Mouse (Mus musculus): ENCODE data around the gene Lrp5.

Gene Lrp5

DNA sequence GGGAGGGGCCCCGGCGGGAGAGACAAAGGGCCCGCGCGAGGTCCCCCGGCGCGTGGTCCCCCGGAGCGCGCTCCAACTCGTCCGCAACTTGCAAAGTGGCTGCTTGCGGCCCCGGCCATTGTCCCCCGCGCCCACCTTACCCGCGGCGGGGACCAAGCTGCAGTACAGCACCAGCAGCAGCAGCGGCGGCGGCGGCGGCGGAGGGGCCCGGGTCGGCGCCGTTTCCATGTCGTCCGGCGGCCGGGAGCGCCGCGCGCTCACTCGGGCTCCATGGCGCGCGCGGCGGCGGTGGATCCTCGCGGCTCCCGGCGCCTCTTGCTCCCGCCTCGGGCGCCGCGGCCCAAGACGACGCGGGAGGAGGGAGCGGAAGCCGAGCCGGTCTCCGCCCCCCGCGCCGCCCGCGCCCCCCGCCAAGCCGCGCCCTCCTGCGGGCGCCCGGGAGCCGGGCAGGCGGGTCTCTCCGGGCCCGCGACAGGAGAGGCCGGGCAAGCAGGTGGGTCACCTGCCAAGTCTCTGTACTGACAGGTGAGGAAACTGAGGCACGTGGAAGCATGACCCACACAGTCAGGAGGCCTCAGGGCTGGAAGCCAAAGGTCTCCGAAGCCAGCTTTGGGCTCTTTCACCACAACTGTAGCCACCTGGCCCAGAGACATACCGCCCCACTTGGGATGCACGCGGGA lies at the start of gene Lrp5:
Gene Lrp5, minus strand, starts transcription at position 350 of the 680 bp plus-strand sequence.
- DNase-seq (ENCODE audit: low spot score in 2 of 2): peak in 1 of 2 experiments; percentile 52

DNA sequence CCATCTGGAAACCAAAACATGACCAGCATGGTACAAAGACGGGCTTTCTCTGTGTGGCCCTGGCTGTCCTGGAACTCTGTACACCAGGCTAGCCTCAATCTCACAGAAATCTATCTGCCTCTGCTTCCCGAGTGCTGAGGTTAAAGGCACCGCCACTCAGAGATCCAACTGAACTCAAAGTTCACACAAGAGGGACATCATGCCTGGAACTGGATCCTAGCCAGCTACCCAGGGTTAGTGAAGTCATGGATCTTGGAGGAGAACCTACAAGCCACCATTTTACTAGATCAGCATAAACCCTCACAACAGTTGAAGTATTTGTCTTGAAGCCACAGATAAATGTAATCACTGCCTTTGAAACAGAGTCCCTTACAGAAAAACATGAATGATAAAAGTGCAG lies 49.6 kb upstream of the Lrp5 start:
- DNase-seq (ENCODE audit: low spot score in 2 of 2): no peak

DNA sequence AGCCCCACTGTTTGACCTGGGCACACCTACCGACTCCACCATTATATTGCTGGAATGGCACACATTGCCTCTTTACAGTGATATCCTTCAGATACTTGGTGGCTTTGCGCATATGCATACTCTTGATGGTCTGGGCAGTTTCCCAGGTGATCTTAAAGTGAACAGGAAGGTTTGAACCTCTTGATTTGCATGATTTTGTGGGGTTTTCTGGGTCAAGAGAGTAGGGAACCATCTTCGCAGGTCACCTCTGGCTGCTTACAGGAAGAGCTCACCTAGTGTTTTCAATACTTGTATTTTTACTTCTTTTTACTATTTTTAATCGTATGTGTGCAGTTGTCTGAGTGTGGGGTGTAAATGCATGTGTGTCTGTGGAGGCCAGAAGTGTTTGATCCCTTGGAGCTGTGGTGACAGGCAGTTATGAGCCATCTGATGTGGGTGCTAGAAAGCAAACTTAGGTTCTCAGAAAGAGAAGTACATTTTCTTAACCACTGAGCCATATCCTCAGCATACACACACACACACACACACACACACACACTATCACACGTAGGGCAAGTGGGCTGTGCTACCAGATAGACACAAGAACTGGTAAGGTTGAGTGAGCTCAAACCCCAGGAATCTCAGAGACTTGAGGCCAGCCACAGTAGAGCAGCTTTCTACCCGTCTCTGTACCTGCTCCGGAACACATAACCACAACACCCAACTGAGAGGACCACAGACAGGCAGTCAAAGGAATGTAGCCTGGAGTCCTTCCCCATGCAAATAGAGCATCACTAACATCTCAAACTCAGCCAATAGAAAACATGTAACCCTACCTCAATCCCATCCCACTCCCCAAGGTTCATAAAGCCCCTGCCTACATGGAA lies 44.6 kb upstream of the Lrp5 start:
- DNase-seq (ENCODE audit: low spot score in 2 of 2): no peak

DNA sequence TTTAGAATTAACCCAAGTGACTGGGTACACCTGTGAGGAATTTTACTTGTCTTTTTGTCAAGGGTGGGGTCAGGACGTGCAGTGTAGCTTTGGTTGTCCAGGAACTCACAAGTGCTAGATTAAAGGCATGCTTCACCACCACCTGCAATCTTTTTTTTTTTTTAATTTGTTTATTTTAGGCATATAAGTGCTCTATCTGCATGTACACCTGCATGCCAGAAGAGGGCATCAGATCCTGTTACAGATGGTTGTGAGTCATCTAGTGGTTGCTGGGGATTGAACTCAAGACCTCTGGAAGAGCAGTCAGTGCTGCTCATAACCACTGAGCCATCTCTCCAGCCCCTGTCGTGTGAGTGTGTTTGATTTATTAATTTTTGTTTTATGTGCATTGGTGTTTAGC lies 42.5 kb upstream of the Lrp5 start:
- no peak for DNase-seq (ENCODE audit: low spot score in 2 of 2)

DNA sequence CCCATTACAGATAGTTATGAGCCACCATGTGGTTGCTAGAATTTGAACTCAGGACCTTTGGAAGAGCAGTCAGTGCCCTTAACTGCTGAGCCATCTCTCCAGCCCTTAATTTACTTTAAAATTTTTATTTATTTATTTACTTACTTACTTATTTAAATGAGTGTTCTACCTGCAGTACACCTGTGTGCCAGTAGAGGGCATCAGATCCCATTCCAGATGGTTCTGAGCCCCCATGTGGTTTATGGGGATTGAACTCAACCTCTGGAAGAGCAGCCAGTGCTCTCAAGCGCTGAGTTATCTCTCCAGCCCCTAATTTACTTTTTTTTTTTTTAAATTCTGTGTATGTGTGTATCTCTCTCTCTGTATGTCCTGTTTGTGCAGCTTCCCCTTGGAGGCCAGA lies 38.4 kb upstream of the Lrp5 start:
- DNase-seq (ENCODE audit: low spot score in 2 of 2): peak in 1 of 2 experiments; percentile 61

DNA sequence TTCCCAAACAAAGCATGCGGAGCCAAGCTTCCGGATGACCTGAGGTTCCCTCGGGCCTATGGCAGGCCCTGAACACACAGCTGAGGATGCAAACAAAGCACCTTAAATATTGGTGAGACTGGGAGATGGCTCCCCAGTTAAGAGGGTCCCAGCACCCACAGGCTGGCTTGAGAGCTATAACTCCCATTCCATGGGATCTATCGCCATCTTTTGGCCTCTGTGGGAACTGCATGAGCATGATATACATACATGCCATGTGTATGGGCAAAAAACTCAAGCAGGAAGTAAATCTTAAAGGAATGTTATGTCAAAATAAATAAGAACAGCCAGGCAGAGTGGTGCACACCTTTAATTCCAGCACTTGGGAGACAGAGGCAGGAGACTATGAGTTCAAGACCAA lies 37.5 kb upstream of the Lrp5 start:
- no peak for DNase-seq (ENCODE audit: low spot score in 2 of 2)

DNA sequence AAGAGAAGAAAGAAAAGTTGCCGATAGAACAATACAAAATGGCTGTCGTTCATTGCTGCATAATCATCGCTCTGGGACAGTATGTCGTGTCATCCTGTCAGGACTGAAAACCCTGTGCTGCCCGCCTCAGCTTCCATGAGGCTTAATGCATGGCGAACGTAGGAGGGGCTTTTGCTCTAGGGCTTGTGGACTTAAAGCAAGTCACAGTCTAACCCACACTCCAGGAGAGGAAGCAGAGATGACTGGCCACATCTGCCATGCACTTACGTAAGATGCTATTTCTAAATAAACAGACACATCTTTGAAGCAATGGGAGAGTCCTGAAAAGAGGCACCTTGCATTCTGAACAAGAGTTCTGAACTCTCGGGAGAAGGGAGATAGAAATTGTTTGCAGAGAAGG lies 36.8 kb upstream of the Lrp5 start:
- no peak for DNase-seq (ENCODE audit: low spot score in 2 of 2)

DNA sequence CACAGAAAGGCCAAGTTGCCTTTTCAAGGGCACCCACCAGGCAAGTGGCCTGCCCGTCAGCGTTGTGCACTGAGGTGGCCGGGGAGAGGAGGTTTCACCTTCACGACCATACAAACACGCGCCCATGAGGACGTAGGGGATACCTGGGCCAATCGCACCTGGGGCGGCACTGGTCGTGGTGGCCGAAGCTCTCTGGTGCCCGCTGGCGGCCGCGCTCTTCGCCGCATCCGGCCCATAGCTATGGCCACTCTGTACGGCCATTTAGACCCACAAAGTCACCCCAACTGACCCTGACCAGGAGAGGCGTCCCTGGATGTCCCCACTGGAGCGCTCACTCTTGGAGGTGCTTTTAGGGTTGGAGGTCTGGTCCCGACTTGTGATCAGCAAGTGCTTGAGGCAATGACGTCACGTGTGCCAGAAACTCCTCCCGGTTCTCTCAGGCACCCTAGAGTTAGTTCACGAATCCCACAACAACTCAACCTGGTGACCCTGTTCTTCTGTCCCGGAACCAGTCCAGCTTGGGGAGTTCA lies 33.1 kb upstream of the Lrp5 start:
- peak; percentile 65 to 77 for DNase-seq (ENCODE audit: low spot score in 2 of 2)

DNA sequence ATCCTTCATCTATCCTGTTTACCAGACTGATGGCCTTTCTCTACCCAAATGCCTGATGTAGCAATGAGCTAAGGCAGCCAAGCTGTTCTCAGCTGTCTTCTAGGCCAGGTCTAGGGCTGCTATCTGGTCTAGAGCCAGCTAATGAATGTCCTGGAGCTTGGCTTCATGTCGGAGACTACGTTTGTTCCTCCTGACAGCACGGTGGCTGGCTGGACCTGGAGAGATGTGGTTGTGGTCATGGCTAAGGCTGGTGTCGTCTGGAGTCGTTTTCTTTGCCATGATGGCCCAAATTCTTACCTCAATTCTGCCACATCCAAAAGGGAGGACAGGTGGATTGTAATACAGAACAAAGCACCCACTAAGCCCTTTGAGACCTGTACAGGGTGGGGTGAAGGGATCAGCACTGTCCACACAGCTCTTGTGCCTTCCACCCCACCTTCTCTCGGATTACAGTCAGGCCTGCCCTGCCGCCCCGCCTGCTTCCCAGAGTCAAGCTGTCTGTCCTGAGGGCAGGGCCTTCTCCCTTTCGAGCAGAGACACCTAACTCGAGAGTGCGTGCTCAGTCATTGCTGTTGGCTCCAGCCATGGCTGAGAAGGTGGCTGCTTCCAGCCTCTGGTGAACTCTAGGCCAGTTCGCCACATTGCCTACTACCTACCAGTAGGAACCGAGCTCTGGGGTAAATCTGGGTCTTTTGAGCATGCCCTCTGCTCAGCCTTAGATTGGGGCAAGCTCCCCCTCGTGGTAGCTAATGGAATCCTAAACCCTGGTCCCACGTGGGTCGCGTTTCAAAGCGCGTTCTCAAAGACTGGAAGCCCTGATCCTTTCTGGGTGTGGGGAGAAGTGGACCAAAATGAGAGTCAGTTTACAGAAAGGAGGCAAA lies 32.4 kb upstream of the Lrp5 start:
- DNase-seq (ENCODE audit: low spot score in 2 of 2): peak; percentile 80 to 83

DNA sequence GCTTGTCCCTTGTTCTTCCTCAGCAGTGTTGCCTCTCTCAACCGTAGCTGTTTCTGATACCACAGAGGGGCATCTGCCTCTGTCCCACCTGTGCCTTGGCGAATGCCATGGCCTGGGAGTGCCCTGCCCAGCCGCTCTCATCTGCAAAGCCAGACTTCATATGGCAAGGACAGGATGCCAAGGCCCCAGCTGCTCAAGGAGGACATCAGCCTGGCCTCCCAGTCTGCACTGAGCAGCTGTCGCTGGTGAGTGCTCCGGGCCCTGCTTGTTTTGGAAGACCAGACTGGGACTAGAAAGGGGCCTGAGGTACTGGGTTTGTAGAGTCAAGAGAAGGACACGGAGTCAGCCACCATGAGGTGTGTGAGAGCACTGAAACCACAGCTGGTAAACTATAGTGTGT lies 28.0 kb upstream of the Lrp5 start:
- DNase-seq (ENCODE audit: low spot score in 2 of 2): no peak

DNA sequence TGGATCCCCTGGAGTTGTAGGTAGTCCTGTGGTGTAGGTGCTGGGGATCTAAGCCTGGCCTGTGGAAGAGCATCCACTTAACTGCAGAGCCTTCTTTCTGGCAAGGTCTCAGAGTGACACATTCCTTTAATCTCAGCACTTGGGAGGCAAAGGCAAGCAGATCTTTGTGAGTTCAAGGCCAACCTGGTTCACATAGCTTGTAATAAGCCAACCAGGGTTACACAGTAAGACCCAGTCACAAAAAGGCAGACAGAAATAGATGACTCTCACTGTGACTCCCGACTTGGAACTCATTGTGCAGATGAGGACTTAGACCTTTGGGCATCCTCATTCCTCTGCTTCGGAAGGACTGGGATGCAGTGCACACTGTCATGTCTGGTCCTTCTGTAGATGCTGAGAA lies 24.1 kb upstream of the Lrp5 start:
- no peak for DNase-seq (ENCODE audit: low spot score in 2 of 2)

DNA sequence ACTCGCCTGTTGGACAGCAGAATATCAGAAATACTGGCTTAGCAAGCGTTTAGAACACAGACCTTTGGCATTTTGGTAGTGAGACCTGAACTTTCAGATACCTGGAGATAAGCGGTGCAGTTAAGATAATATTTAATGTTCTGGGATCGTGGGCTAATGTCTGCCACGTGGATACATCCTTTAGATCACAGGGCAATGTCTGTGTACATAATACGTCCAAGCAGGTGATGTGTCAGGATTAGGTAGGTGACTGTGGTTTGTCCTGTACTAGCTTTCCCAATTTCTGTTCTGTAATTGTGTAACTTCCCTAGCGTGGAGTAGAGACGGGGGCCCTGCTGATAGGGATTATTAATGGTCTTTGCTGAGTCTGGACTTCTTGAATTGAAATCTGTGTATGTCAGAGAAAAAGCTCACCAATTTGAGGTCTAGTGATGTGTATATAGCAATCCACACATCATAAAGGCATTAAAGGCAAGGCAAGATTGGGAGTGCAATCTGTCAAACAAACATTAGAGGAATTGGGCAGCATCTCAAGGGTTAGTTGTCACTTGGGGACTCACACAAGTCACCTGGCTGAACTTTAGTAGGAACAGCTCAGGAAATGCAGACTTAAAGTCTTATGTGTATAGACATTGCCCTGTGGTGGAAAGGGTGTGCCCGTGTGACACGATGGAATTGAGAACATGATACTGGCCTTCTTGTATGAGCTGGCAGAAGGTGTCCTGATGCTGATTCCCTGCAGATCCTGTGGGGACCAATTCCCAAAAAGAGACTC lies 22.8 kb upstream of the Lrp5 start:
- no peak for DNase-seq (ENCODE audit: low spot score in 2 of 2)

DNA sequence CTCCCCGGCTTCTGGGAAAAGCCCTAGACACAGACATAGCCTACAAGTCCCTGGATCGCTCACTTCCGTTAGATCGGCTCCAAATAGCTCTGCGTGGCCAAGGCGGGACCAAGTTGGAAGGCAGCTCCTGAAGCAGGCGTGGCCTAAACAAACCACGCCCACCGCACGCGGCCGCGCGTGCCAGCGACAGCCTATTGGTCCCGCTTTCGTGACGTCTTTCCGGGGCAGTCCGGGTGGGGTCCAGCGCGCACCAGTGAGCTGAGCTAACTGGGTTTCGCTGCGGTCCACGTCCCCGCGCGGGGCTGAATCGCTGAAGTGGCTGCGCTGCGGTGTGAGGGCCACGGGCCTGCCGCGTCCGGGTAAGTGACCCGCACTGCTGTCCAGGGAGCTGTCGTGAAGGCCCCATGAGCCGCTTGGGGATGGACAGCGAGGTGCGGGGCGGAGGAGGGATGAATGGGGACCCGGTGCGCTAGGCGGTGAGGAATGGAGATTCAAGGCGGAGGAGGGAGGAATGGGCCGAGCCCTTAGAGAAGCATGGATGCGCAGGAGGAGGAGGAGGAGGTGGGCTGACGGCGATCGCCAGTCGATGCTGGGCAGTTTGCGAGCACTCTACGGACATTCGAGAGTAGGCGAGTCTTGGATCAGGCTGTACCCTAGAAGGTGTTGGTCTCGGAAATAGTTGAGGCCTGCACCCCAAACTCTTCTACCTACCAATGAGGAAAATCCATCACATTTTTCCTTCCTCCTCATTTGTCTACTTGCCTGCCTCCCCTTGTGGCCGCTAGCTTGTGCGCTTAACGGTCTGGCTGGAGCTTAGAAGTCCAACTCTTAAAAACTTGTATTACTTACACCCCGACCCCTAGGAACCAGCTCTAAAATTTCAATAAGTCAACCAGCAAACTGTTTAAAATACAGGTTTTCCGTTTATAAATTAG lies 22.0 kb upstream of the Lrp5 start, which contains the start of gene 1810055G02Rik:
Gene 1810055G02Rik, plus strand, starts transcription at position 216 of the 935 bp plus-strand sequence.
- peak; percentile 99 for DNase-seq (ENCODE audit: low spot score in 2 of 2)

DNA sequence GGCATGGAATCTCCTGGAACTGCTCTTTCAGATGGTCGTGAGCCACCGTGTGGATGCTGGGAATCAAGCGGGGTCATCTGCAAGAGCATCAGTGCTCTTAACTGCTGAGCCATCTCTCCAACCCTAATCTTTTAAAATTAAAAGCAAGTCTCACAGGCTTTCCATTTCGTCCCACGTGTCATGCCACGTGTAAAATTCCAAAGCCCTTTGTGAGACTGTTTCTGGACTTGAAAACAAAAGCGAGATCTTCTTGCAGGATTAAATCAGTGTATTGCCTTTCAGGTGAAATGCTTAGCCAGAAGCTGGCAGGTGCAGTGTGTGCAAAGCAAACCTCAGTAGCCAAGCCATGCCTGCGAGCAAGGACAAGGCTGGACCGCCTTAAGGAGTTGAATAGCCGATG lies 21.2 kb upstream of the Lrp5 start:
- DNase-seq (ENCODE audit: low spot score in 2 of 2): no peak

DNA sequence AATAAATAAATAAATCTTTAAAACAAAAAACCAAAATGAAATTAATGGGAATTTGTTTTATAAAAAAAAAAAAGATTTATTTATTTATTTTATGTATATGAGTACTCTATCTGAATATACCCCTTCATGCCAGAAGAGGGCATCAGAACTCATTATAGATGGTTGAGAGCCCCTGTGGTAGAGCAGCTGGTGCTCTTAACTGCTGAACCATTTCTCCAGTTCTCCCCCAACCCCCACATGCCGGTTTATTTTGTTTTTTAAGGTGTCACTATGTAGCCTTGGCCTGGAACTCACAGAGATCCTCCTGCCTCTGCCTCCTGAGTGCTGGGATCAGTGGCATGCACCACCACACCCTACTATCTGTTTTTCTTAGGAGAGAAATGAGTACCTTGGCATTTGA lies 19.9 kb upstream of the Lrp5 start:
- DNase-seq (ENCODE audit: low spot score in 2 of 2): no peak

DNA sequence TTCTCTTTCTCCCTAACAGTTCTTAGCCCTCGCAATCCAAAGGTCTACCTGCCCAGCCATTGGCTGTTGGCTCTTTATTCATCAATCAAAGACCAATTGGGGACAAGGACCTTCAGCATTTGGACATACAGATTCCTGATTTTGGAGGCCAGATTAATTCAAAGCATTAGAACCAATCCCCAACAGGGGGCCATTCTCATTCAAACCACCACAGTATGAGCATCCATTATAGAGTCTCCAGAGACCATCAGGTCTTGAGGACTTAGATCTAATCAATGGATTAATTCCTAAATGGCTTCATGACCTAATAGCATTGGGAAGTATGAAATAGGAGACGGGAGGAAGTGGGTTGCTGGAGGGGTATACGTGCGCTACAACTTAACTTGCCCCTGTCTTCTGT lies 16.1 kb upstream of the Lrp5 start:
- no peak for DNase-seq (ENCODE audit: low spot score in 2 of 2)

DNA sequence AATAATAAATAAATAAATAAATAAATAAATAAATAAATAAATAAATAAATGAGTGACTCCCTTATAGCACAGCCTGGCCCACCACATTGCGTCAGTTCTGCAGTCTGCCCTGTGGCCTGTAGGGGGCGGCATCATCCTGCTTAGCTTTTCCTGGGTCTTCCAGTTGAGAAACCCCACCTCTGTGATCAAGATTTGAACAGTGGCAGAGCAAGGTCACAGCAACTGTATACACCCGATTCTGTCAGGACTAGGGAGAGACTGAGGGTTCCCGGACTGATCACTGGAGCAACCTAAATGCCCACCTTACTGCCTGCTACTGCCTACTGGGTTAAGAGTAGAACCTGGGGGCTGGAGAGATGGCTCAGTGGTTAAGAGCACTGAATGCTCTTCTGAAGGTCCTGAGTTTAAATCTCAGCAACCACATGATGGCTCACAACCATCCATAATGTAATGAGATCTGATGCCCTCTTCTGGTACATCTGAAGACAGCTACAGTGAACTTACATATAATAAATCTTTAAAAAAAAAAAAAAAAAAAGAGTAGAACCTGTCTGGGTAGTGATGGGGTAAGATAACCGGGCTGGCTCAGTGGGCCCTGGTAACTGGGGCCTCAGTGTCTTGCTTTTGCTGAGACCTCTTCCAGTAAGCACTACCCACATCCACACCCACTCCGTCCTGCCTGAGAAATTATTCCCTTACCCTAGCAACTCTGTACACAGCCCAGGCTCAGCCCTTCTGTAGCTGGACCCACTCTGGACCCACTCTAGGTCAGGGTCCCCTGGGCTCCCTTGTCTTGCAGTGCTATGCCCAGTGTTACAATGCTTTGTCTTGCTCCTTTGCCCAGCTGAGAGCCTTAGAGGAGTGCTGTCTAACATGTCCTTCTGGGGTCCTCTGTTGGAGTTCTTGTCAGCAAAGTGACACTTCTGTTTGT lies 13.4 kb upstream of the Lrp5 start:
- peak; percentile 70 to 83 for DNase-seq (ENCODE audit: low spot score in 2 of 2)

DNA sequence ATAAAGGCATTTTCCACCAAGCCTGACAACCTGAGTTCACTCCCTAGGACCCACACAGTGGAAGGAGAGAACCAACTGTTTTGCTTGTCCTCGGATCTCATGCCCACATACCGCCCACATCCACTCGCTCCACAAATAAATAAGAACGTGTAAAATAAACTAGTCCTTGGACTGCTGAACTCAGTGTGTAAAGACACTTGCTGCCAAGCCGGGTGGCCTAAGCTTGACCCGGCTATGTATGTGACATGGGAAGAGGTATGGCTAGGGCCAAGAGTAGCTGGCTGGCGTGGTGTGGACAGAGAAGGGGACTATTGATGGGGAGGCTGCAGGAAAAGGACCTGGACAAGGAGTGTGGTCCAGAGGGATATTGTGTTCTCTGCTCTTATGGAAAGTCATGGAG lies 11.7 kb upstream of the Lrp5 start:
- no peak for DNase-seq (ENCODE audit: low spot score in 2 of 2)

DNA sequence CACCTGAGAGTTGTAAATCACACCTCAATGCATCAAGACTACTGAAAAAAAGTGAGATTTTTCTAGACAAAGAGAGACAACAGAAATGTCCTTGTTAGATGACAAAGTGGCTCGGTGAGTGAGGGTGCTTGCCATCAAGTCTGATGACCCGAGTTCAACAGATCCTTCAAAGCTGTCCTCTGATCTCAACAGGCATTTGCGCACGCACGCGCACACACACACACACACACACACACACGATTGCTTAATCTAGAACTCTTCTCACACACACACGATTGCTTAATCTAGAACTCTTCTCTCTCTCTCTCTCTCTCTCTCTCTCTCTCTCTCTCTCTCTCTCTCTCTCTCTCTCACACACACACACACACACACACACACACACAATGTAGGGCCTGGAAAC lies 9.6 kb upstream of the Lrp5 start:
- no peak for DNase-seq (ENCODE audit: low spot score in 2 of 2)

Measured in right cerebral cortex, postnatal 10 days (tissue).